Mouse (Mus musculus) retina, postnatal 1 day (tissue): ENCODE data around the gene Emilin2.

Source experiments
- DNase-seq: peaks from one replicate; pipeline ENCODE4 v3.0.0-alpha.2; 2012

Emilin2 gene

GRCm38 (mm10) chr17:71263136-71263535 lies 48.6 kb downstream of the Emilin2 start:
- no peak for DNase-seq

- no peak for DNase-seq
These were observed 51.1 kb downstream of the Emilin2 start for GRCm38 (mm10) chr17:71260658-71261057.

GRCm38 (mm10) chr17:71259727-71260126 lies 52.1 kb downstream of the Emilin2 start:
- no peak for DNase-seq

GRCm38 (mm10) chr17:71256806-71257536 lies 54.8 kb downstream of the Emilin2 start:
- DNase-seq = no peak

DNA sequence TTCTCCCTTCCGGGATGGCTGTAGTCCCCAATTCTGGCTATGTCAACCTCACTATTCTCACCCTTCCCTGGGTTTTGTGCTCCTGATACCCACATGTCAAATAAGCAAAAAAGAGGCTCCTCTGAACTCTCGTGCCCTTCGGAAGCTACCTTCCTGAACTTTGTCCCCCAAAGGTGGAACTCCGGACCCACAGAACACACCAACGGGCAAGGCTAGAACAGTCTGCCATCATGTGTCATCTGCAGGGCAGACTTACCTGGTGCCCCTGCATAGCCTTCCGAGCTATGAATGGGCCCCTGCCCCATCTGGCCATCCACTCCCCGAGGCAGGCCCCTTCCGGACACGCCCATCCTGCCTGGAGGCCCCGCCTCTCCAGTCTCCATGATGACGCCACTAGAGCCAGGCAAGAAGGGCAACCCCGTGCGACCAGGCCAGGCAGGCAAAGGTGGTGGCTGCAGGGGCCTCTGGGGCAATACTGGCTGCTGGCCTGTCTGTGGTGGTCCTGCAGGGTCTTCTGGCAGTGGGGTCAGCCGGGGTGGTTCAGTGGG lies 55.6 kb downstream of the Emilin2 start:
- no peak for DNase-seq

DNA sequence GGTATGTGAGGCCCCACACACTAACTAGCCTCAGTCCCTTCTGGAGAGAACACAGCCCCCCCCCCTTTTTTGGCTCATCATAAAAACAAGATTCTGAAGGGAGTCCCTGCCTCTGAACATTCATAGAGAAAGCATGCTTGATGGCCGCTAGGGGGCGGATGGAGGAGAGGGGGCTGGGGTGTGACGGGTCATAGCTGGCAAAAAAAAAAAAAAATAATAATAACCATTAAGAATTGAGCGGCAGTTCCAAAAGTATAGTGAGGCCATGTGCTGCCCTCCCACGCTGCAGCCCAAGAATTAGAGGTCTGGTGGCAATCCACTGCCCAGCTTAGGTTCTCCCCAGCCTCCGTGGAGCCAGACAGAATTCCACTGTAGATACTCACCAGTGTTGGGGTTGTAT lies 57.0 kb downstream of the Emilin2 start:
- peak; percentile 58 for DNase-seq

DNA sequence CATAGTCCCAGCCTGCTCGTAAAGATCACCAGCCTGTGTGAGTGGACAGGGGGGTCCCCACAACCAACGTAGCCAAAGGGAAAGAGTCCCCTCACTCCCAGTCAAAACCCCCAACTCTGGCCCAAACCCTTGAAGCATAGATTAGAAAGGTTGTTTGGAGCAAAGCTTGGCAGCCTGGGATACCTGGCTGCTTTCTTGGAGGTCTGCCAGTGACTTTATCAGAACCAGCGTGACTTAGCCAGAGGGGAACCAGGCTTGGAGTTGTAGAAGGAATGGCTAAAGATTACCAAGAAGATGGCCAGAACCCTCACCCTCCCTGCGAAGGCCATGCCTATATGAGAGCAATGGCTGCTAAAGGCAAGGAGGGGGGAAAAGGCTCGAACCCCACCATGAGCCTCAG lies 57.7 kb downstream of the Emilin2 start:
- DNase-seq = no peak

DNA sequence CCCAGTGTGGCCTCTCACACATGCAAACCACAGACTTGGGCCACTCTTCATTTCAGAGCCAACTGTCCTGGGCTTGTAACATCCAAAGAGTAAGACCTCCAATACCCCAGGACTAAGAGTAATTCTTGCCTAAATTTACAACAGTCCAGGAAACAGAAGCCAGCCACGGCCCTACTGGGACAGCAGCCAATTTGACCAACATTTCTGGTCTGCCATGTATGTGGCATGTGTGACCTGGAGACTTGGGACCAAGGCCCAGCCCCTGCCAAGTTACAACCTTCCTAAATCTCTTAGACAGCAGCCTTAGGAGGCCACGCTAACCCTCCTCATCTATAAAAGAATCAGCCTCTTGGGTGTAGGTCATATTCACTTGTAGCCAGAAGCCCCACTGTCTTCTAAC lies 58.4 kb downstream of the Emilin2 start:
- DNase-seq = no peak

DNA sequence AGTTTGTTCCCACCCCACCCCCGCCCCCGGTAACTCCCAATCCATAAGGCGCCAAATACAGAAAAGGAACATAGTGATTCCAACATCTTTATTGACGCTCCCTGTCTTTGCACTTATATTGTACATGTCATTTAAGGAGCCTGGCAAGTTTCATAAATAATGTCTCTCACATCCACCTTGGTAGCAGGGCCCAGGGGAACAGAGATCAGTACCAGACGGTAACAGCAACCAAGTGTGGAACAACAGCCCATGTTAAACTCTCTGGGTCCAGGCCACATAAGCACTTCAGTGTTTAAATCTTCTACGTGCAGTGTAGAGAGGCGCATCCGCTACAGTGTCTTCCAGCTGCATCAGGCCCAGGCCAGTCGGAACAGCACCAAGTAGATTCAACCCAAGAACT lies 59.7 kb downstream of the Emilin2 start:
- DNase-seq = no peak

- peak; percentile 59 for DNase-seq
These were observed 60.2 kb downstream of the Emilin2 start for GRCm38 (mm10) chr17:71251601-71252001.

DNA sequence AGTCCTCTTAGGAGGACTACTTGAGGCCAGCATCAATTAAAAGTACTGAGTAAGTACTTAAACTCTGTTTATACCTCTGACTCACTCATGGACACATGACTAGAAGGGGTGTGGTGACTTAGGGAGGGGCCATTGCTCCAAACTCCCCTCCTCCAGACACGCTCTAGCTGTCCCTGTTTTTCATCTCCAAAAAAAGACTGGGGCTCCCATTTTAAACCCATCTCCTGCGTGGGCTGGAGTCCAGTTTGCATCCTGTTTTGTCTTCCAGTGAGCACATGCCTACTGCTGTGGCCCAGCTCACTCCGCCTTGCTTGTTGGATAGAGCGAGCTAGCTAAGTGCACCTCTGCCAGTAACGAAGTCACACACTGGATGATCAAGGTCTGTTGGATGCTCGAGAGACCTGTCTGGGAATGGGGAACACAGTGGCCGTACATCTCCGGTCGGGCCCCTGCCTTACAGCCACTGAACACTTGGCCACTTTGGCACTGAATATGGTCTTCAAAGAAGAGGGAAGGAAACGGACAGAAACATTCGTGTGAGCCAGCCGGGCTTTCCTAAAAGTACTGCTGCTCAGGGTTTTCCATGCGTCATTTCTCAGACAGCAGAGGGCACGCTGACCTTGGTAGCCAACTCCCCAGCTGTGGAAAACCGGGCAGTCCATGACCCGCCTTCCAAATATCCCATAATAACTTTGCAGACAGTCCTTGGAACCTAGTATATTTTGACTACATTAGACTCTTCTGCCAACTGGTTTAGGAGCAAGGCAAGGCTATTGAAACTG lies 60.8 kb downstream of the Emilin2 start:
- DNase-seq = no peak

GRCm38 (mm10) chr17:71250046-71250445 lies 61.7 kb downstream of the Emilin2 start:
- DNase-seq = no peak

GRCm38 (mm10) chr17:71248963-71249362 lies 62.8 kb downstream of the Emilin2 start:
- DNase-seq = no peak

- DNase-seq = no peak
These were observed 65.8 kb downstream of the Emilin2 start for GRCm38 (mm10) chr17:71246022-71246421.

DNA sequence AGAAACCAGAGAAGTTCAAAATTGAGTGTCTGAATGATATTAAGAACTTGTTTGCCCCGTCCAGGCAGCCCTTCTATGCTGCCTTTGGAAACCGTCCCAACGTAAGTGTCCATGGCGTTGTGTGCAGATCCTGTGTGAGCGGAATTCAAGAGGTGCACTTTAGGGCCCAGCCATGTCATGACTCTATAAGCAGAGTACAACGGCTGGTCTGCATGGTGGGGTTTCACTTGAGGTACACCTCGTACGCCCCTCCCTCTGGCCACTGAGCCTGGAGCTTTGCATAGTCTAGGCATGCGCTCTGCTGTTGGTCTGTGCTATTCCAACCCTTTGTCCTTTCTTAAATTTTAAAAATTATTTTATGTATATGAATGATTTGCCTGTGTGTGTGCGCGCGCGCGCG lies 66.6 kb downstream of the Emilin2 start:
- DNase-seq = no peak

DNA sequence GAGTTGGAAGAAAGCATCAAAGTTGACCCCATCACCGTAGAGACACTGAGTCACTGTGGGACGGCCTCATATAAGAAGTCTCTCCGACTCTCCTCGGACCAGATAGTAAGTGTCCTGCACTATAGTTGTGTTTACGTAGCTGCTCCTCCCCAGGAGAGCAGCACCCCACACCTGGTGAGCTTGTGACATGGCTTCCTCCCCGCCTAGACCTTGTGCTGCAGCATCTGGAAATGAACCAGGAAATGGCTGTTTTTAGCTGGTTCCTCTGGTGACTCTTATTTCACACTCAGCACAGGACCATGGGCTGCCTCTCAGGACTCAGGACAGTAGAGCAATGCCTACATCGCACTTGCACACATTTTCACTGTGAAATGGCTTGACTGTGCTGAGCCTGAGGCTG lies 69.1 kb downstream of the Emilin2 start:
- no peak for DNase-seq

DNA sequence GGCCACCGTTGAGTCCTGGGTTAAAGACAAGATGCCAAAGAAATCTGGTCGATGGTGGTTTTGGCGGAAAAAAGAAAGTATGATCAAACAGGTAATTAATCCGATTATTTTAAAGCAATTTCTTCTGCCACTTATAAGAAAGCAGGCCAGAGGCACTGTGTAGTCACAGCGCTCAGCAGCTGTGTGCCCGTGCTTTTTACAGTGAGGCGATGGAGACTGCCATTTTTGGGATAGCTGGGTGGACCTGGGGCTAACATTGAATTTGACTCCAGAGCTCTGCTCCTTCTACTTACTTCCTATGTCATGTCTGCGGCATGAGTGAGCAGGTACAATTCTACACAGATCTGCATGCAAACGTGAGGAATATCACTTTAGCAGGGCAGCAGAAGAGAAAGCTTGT lies 71.0 kb downstream of the Emilin2 start:
- no peak for DNase-seq

DNA sequence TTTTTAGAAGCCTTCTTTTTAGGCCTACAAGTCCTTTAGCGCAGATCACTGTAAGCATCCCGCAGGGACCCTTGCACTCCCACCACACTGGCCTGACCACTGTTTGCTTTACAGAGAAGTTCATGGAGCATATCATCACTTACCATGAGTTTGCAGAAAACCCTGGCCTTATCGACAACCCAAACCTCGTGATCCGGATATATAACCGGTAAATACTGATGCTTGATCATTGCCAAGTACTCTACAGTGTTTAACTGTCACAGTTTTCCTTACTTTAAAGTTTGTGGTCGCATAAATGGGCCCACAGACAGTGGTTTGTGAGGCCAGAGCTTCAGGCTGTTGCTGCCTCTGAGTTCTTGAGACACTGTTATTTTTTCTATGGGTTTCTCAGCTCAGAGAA lies 73.3 kb downstream of the Emilin2 start:
- DNase-seq = no peak

DNA sequence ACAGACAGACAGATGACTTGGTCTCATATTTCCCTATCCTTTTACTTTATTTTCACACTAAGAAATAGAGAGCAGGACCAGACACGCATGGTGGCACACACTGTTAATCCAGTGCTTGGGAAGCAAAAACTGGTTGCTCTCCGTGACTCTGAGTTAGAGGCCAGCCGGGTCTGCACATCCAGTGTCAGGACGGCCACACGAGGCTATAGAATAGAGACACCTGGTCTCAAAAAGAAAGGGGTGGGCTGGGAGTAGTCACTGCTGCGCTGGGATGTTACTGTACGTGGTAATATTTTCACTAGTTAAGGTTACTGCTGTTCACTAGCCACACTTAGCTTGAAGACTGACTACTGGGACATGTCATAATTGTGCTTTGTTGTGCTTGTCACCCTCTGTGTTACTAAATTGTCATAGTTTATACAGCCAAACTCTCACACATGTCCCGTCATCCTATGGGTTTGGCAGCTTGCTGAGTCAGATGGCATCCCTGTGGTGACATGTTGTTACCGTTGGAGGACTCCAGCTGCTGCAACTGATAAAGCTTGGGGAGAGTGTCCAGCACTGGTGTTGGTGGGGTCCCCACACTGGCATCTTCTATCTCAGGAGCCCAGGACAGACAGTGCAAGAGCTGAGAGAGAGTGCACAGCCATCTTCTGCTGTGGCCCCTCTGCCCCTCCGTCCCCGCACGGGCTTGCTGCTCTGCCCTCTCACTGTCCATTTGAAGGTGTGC lies 76.4 kb downstream of the Emilin2 start:
- DNase-seq = no peak

GRCm38 (mm10) chr17:71234041-71234594 lies 77.7 kb downstream of the Emilin2 start:
- no peak for DNase-seq

DNA sequence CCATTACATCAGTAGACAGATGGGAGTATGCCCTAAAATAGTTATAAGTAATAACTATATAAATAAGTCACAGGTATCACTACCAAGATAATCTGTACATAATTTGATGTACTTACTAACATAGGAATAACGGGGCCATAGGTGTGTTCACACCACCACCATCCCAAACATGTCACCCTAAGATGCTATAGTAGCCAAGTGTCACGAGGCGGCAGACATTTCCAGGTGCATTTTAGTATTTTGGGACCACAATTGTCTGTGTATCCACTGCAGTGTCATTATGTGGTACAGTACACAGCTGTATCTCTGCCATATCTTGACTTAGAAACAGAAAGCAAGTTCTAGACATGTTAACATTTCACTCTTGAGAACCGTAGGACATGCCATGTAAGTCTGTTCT lies 78.6 kb downstream of the Emilin2 start:
- DNase-seq = no peak

- DNase-seq = no peak
These were observed 79.8 kb downstream of the Emilin2 start for GRCm38 (mm10) chr17:71231998-71232397.

GRCm38 (mm10) chr17:71230108-71230709 lies 81.6 kb downstream of the Emilin2 start:
- no peak for DNase-seq
